Mouse (Mus musculus) CH12.LX (cell line): ENCODE results near the gene Tcp10c. TPM values are rescaled to one million over a fixed set of nuclear protein-coding genes. Genes with fewer than 3 reads are reported as not detected.
"Not testable (repeated sequence)": the region's sequence is repeated elsewhere in the genome, so short reads cannot be mapped to it uniquely, and the experiment has no call there.

Source experiments
- DNase-seq: peaks from one replicate; pipeline ENCODE4 v3.0.0-alpha.2; 2013; ENCODE audit errors: extremely low read depth
- H3K27ac ChIP-seq: 2 replicates; pipeline ENCODE4 v1.5.1; 2012; ENCODE audit warnings: low read depth, mild to moderate bottlenecking, control low read depth, moderate library complexity; ENCODE audit not compliant: insufficient read depth
- H3K27me3 ChIP-seq: replicated peaks from 2 replicates; pipeline ENCODE3; 2012; ENCODE audit warnings: inconsistent platforms
- H3K36me3 ChIP-seq, 2 experiments: replicated peaks in 1 of 2; 2 replicates each; pipeline versions ENCODE3 to v1.6.1; 2012; ENCODE audit warnings: inconsistent platforms in 1 of 2, low read length in 1 of 2, mild to moderate bottlenecking in 1 of 2, mixed read lengths in 1 of 2, moderate library complexity in 1 of 2; ENCODE audit not compliant: control insufficient read depth in 1 of 2, insufficient read depth in 1 of 2
- H3K4me1 ChIP-seq, 2 experiments: 2 replicates each; pipeline ENCODE4 v1.6.1; 2012; ENCODE audit warnings: inconsistent platforms in 1 of 2, moderate library complexity in 1 of 2; ENCODE audit not compliant: insufficient read depth in 2 of 2, control insufficient read depth in 1 of 2
- H3K4me2 ChIP-seq: 2 replicates; pipeline ENCODE4 v1.6.1; 2012; ENCODE audit warnings: low read depth, mild to moderate bottlenecking, control low read depth; ENCODE audit not compliant: poor library complexity, insufficient read depth, severe bottlenecking
- H3K4me3 ChIP-seq, 3 experiments: fragments of 150-350 bp in 1 of 3; sonication (generic) in 1 of 3; replicated peaks in 1 of 3; 2 replicates each; pipeline versions ENCODE3 to v1.5.1; 2011 to 2012; ENCODE audit warnings: low read depth in 2 of 3, low read length in 2 of 3, mild to moderate bottlenecking in 2 of 3, moderate library complexity in 2 of 3, control low read depth in 1 of 3, improper control_type of control experiment in 1 of 3, inconsistent platforms in 1 of 3, mixed read lengths in 1 of 3; ENCODE audit not compliant: poor library complexity in 1 of 3
- H3K79me2 ChIP-seq: replicated peaks from 2 replicates; pipeline ENCODE4 v1.6.1; 2012; ENCODE audit warnings: mild to moderate bottlenecking, moderate library complexity; ENCODE audit not compliant: control insufficient read depth, poor library complexity, insufficient read depth, severe bottlenecking; ENCODE audit errors: extremely low read depth
- H3K9ac ChIP-seq: 2 replicates; pipeline ENCODE4 v1.6.1; 2012; ENCODE audit warnings: low read depth, mild to moderate bottlenecking, control low read depth, moderate library complexity; ENCODE audit not compliant: insufficient read depth
- H3K9me3 ChIP-seq: replicated peaks from 2 replicates; pipeline ENCODE3; 2012; ENCODE audit warnings: low read length, inconsistent platforms, mixed read lengths
- CTCF ChIP-seq, 2 experiments: IDR thresholded peaks in 1 of 2; conservative IDR thresholded peaks in 1 of 2; 2 replicates each; pipeline ENCODE4 v1.5.1; 2011 to 2012; ENCODE audit warnings: low read depth in 2 of 2, low read length in 2 of 2, improper control_type of control experiment in 1 of 2, inconsistent platforms in 1 of 2, mild to moderate bottlenecking in 1 of 2, moderate library complexity in 1 of 2
- RAD21 ChIP-seq: IDR thresholded peaks from 2 replicates; pipeline ENCODE4 v1.6.1; 2011; ENCODE audit warnings: low read depth, mild to moderate bottlenecking, low read length, improper control_type of control experiment, moderate library complexity
- SMC3 ChIP-seq: IDR thresholded peaks from 2 replicates; pipeline ENCODE4 v1.6.1; 2011; ENCODE audit warnings: low read depth, low read length, improper control_type of control experiment
- ZC3H11A ChIP-seq: IDR thresholded peaks from 2 replicates; pipeline ENCODE4 v1.6.1; 2012; ENCODE audit warnings: low read depth, mild to moderate bottlenecking, inconsistent platforms, low read length, improper control_type of control experiment
- ZNF384 ChIP-seq: IDR thresholded peaks from 2 replicates; pipeline ENCODE4 v1.6.1; 2012; ENCODE audit warnings: low read depth, low read length, improper control_type of control experiment, inconsistent platforms
- dilution Hi-C: fragments of 300-500 bp; cut with MboI; formaldehyde crosslinking; loops from 2 replicates; pipeline ENCODE4 v1.14.3; 2020; ENCODE audit warnings: low sequenced_read_pairs; ENCODE audit not compliant: extremely low pct_unique_long_range_greater_than_20kb, extremely low pct_ligation_motif_present
- in situ Hi-C: fragments of 300-500 bp; cut with MboI; formaldehyde crosslinking; loops from 3 replicates; pipeline ENCODE4 v1.14.3; 2019; ENCODE audit warnings: low sequenced_read_pairs, low pct_ligation_motif_present, low pct_unique_long_range_greater_than_20kb, mixed read lengths
- polyA plus RNA-seq: library from polyadenylated mRNA; unstranded; fragments of >175 nt; gene quantifications from 2 replicates; pipeline ENCODE4 v1.2.1, GENCODE M21; 2012; ENCODE audit warnings: low read depth; ENCODE audit not compliant: insufficient read length
- total RNA-seq, 2 experiments: library from RNA; depleted of rRNA; stranded (reverse); fragments of 300-350 nt in 1 of 2; fragments of >200 nt in 1 of 2; gene quantifications; 2 replicates each; pipeline ENCODE4 v1.2.3; 2012 to 2014

Gene Tcp10c
- total and polyA plus RNA-seq, 3 experiments, result not detected

DNA sequence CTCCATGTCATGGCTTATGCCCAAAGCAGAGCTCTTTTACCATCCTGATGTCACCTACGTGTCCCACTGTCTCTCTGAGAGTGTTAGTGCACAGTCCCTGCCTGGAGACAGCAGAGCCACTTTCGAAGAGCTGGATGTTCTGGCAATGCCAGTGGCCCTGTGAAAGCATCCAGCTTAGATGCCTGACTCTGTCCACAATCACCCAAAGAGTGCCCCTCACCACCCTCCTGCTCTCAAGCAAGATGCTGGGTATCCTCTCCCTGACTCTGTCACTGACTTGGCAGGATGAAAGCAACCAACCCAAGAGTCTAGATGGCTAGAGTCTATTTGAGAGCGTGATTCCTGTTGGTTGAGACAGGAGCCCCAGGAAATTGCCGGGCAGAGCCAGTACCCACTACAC is 23.2 kb upstream of the Tcp10c start:
- H3K4me1 ChIP-seq, dilution Hi-C loops, H3K36me3 ChIP-seq, H3K27me3 ChIP-seq, H3K4me3 ChIP-seq, in situ Hi-C loops, DNase-seq, H3K9me3 ChIP-seq, H3K79me2 ChIP-seq, H3K9ac ChIP-seq, H3K4me2 ChIP-seq, H3K27ac ChIP-seq: not testable (repeated sequence)

DNA sequence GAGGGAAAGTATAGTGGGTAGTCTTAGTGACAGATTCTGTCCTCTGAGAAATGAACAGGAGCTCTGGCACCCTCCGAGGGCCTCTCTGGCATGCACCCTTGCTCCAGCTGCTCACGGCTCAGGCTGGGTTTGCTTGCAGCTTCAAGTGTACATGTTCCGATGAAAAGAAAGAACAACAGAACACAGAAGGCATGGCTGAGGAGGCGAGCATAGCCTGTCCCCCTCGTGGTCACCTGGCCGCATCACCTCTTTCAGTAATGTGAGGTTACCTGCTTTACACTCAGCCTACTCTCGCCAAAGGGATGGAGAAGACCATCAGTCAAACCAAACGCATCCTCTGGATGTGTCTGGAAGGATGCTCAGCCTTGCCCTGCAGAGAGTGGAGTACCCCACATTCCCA is 21.9 kb upstream of the Tcp10c start:
- dilution Hi-C loops, H3K27ac ChIP-seq, H3K9me3 ChIP-seq, H3K27me3 ChIP-seq, in situ Hi-C loops, H3K4me1 ChIP-seq, DNase-seq, H3K9ac ChIP-seq, H3K4me2 ChIP-seq, H3K36me3 ChIP-seq, H3K4me3 ChIP-seq, H3K79me2 ChIP-seq: not testable (repeated sequence)

DNA sequence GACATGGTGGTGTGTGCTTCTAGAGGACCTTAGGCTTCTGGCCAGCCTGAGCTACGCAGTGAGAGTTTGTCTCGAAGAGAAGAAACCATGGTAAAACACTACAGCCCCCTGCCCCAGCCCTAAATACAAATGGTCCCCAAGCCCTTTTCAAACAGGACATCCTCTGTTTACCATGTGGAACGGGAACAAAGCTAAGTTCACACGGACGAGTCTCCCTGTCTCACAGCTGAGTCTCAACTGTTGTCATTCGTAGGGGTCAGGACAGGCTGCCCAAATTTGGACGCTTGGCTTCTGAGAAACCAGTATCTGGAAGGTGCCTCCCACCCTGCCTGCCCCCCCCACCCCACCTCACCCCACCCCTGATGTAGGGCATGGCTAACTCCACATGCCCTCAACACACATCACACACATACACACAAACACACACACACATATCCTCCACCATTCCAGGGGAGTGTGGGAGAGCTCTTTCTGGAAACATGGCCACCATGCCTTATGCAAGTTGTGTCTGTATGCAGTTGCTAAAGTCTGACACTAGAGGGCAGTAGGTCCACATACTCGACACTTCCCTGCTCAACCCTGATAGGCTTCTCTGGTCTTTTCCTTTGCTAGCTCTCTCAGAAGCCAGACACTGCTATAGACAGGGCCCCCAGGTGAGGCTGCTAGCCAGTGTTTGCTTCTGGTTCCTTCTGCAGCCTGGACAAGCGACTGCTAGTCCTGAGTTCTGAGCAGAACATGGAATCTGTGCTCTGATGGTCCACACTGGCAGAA is 17.2 kb upstream of the Tcp10c start:
- H3K4me2 ChIP-seq, H3K27ac ChIP-seq, H3K4me3 ChIP-seq, H3K79me2 ChIP-seq, in situ Hi-C loops, H3K27me3 ChIP-seq, H3K9ac ChIP-seq, H3K36me3 ChIP-seq, H3K9me3 ChIP-seq, dilution Hi-C loops, H3K4me1 ChIP-seq: not testable (repeated sequence)
- peak; percentile 63 for TF ChIP-seq SMC3
- peak; percentile 49 for TF ChIP-seq RAD21
- TF ChIP-seq CTCF (conservative IDR thresholded peaks at IDR 0.05 in 1 of 2, IDR thresholded peaks at IDR 0.05 in 1 of 2; ENCODE audit: low read depth in 2 of 2, low read length in 2 of 2), result peak; percentile 63
- peak; percentile 28 for TF ChIP-seq ZC3H11A
- DNase-seq, result peak; percentile 84

DNA sequence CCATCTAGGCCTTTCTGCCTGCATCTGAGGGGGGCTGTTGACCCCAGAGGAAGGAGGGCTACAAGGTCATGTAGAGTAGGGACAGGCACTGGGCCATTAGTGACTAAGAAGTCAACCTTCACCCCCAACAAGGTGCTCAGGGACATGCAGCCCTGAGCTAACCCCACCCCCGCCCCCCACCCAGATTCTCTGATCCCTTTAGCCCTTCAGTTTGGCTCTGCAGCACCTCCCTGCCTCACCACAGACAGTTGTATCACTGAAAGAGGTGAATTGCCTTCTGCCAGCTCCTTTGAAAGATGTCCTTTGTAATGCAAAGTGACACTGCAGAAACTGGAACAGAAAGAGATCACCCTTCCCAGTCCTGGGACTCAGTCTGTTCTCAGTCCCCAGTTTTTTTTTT is 16.4 kb upstream of the Tcp10c start:
- peak; percentile 45; the same call in 1 of the 2 replicates for TF ChIP-seq ZNF384
- H3K79me2 ChIP-seq, H3K9me3 ChIP-seq, H3K36me3 ChIP-seq, H3K27ac ChIP-seq, H3K4me1 ChIP-seq, H3K27me3 ChIP-seq, in situ Hi-C loops, H3K4me2 ChIP-seq, dilution Hi-C loops, H3K4me3 ChIP-seq, H3K9ac ChIP-seq: not testable (repeated sequence)
- peak; percentile 7 for DNase-seq

DNA sequence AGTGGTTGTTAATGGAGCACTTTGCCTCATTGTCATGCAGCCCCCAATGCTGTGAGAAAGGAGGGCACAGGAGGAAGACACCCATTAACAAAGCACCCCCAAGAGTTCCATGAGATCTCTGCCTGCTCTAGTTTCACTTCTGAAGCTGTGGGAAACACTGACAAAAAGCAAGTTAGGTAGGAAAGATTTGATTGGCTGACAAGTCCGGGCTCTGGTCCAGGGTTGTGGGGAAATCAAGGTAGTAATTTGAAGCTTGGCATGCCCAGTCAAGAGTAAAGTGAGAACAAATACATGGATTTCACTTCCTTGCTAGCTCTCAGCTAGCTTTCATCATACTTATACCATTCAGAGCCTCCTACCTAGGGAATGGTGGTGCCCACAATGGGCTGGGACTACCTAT is 14.3 kb upstream of the Tcp10c start:
- H3K36me3 ChIP-seq, H3K4me3 ChIP-seq, H3K9ac ChIP-seq, H3K4me1 ChIP-seq, DNase-seq, H3K9me3 ChIP-seq, H3K4me2 ChIP-seq, H3K27me3 ChIP-seq, H3K79me2 ChIP-seq, in situ Hi-C loops, dilution Hi-C loops, H3K27ac ChIP-seq: not testable (repeated sequence)

DNA sequence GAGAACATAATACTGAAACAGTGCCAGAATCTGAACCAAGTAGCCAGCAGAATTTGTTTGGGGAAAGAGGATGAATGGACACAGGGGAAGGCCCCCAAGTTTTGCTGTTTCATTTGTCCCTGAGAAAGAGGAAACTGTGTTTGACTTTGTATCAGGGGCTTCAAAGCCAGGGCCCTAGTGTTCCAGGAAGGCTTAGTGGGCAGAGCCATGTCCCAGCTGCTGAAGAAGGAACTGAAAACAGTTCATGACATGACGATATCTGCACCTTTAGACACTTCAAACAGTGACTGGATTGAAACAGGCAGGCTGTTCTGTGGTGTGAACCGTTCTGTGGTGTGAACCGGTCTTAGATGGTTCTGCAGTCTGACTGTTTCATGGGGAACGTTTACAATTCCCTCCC is 8.4 kb upstream of the Tcp10c start:
- in situ Hi-C loops, H3K4me2 ChIP-seq, dilution Hi-C loops, H3K4me3 ChIP-seq, H3K9ac ChIP-seq, H3K9me3 ChIP-seq, H3K79me2 ChIP-seq, H3K4me1 ChIP-seq, DNase-seq, H3K36me3 ChIP-seq, H3K27me3 ChIP-seq: not testable (repeated sequence)
- H3K27ac ChIP-seq, result peak overlapping the region; percentile 89
